Mouse (Mus musculus) embryonic facial prominence, embryonic 11.5 days (tissue): Measurements from ENCODE around the gene Rft1. TPM values are rescaled to one million over a fixed set of nuclear protein-coding genes. Genes with fewer than 3 reads are reported as not detected.

ENCODE experiments used
- ATAC-seq: fragments of 200-750 bp; cut with Nextera tagmentation; replicated peaks from 2 replicates; pipeline ENCODE4 v1.8.0; 2017; ENCODE audit warnings: low read depth; ENCODE audit not compliant: insufficient number of reproducible peaks, low FRiP score, low TSS enrichment
- DNase-seq: peaks from one replicate; pipeline ENCODE4 v3.0.0-alpha.2; 2015; ENCODE audit warnings: low spot score
- H3K27ac ChIP-seq: fragments of 300-500 bp; sonication (generic); replicated peaks from 2 replicates; pipeline ENCODE4 v1.5.1; 2014; ENCODE audit warnings: mild to moderate bottlenecking, low read depth, low read length, control low read depth
- H3K27me3 ChIP-seq: fragments of 300-500 bp; sonication (generic); 2 replicates; pipeline ENCODE4 v1.6.1; 2014; ENCODE audit warnings: mild to moderate bottlenecking, low read length, moderate library complexity, mixed read lengths; ENCODE audit not compliant: control insufficient read depth, insufficient read depth
- H3K36me3 ChIP-seq: fragments of 300-500 bp; sonication (generic); replicated peaks from 2 replicates; pipeline ENCODE4 v1.6.1; 2014; ENCODE audit warnings: low read depth, mild to moderate bottlenecking, low read length, moderate library complexity, mixed read lengths; ENCODE audit not compliant: control insufficient read depth, insufficient read depth
- H3K4me1 ChIP-seq: fragments of 300-500 bp; sonication (generic); 2 replicates; pipeline ENCODE4 v1.6.1; 2014; ENCODE audit warnings: low read length, mixed read lengths; ENCODE audit not compliant: control insufficient read depth, insufficient read depth
- H3K4me2 ChIP-seq: fragments of 300-500 bp; sonication (generic); 2 replicates; pipeline ENCODE4 v1.6.1; 2014; ENCODE audit warnings: low read depth, mild to moderate bottlenecking, control low read depth, low read length, moderate library complexity
- H3K4me3 ChIP-seq: fragments of 300-500 bp; sonication (generic); 2 replicates; pipeline ENCODE4 v1.5.1; 2014; ENCODE audit warnings: low read depth, low read length, control low read depth
- H3K9ac ChIP-seq: fragments of 300-500 bp; sonication (generic); replicated peaks from 2 replicates; pipeline ENCODE4 v1.6.1; 2014; ENCODE audit warnings: mild to moderate bottlenecking, control low read depth, low read length
- H3K9me3 ChIP-seq: fragments of 300-500 bp; sonication (generic); replicated peaks from 2 replicates; pipeline ENCODE4 v1.6.1; 2016; ENCODE audit warnings: mild to moderate bottlenecking, low read length, inconsistent platforms, mixed read lengths; ENCODE audit not compliant: control insufficient read depth
- WGBS: fragments of 180-500 bp; shearing (Covaris S2); extraction: QIAGEN DNeasy Blood & Tissue Kit; methylation state at CpG from one replicate; pipeline ENCODE4 v1.1.7; 2014; 5-methylcytosine and 5-hydroxymethylcytosine counted together
- polyA plus RNA-seq: library from polyadenylated mRNA; unstranded; fragments of >200 nt; fragmentation: Nextera tagmentation; extraction: Ambion mirVana; gene quantifications from 2 replicates; pipeline ENCODE4 v1.2.1, GENCODE M21; 2014

The Rft1 gene
- polyA plus RNA-seq, 1 experiment from 2014 or later = 12.9 TPM

GRCm38 (mm10) chr14:30721850-30722249 is 67.7 kb downstream of the Rft1 start:
- ATAC-seq (no peak), DNase-seq (no peak)
- Histone ChIP-seq H3K4me3 (no peak overlapping the region), H3K9me3 (no peaks in the 10 kb centered on the region), H3K4me1 (no peaks in the 10 kb centered on the region), H3K27me3 (no peaks in the 10 kb centered on the region), H3K9ac (no peak overlapping the region), H3K36me3 (no peaks in the 10 kb centered on the region), H3K4me2 (no peak overlapping the region), H3K27ac (no peak overlapping the region)
- WGBS = 93% methylated on average over 1 of the region's 1 CpGs

DNA sequence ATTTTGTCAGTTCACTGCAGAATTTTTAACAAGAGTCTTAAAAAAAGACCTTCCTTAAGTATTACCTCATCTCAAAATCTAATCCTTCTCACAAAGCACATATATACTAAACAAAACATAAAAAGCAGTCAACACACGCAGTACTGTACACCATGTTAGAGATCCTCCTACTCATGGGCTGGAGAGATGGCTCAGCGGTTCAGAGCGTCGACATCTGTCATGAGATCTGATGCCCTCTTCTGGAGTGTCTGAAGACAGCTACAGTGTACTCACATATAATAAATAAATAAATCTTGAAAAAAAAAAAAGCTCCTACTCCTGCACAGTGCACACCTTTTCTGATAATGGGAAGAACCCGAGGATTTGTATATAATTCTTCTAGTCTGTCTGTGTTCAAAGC is 68.2 kb downstream of the Rft1 start:
- DNase-seq (no peak), ATAC-seq (no peak)
- Histone ChIP-seq H3K27me3 (no peaks in the 10 kb centered on the region), H3K4me3 (no peak overlapping the region), H3K9me3 (no peaks in the 10 kb centered on the region), H3K9ac (no peak overlapping the region), H3K4me2 (no peak overlapping the region), H3K4me1 (no peaks in the 10 kb centered on the region), H3K36me3 (no peaks in the 10 kb centered on the region), H3K27ac (no peak overlapping the region)
- WGBS = 87% methylated on average over 5 of the region's 5 CpGs

DNA sequence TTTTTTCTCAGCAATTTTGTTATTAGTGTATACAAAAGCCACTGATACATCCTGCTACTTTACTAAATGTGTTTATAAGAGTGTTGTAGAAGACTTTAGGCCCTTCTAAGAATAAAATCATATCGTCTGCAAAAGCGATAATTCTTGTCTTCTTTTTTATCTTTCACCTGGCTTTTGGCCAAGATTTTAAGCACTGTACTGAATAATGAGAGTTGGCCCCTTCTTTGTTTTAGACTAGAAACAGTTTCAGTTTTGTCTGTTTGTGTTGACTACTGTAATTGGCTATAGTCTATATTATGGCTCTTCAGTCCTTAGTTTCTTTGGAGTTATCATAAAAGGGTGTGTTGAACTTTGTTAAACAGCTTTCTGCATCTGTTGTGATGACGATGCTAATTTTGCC is 77.7 kb downstream of the Rft1 start:
- H3K4me3 ChIP-seq = no peak overlapping the region

DNA sequence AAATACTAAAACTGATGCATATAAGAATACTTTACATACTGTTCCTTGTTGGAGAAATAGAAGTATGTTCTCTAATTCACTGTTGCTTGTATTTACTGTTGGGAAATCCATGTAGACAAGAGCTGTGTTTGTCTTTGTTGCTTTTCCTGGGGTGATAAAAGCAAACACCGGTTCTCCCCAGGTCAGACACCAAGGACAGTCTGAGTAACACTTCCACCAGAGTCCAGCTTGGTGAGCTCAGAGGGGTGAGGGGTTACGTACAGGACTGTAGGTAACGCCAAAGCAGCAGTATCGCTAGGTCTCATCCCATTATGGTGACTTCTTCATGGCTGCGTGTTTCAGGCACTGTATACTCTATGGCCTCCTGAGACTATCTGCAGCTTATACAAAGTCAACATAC is 80.5 kb downstream of the Rft1 start:
- Histone ChIP-seq H3K27ac (no peak overlapping the region), H3K4me1 (no peaks in the 10 kb centered on the region), H3K36me3 (no peaks in the 10 kb centered on the region), H3K27me3 (no peaks in the 10 kb centered on the region), H3K4me3 (no peak overlapping the region), H3K9me3 (no peaks in the 10 kb centered on the region), H3K4me2 (no peak overlapping the region), H3K9ac (no peak overlapping the region)
- ATAC-seq (no peak), DNase-seq (no peak)
- 93% methylated on average over 5 of the region's 5 CpGs for WGBS

More for the DNA sequence above, 77.7 kb downstream of the Rft1 start:
- H3K9me3 ChIP-seq = no peaks in the 10 kb centered on the region
- H3K4me2 ChIP-seq = no peak overlapping the region
- no peaks in the 10 kb centered on the region for H3K27me3 ChIP-seq
- no peak for ATAC-seq
- WGBS = 90% methylated on average over 3 of the region's 3 CpGs
- no peaks in the 10 kb centered on the region for H3K4me1 ChIP-seq
- no peak overlapping the region for H3K9ac ChIP-seq
- no peak for DNase-seq
- H3K27ac ChIP-seq = no peak overlapping the region
- H3K36me3 ChIP-seq = no peaks in the 10 kb centered on the region

GRCm38 (mm10) chr14:30735810-30736209 is 81.7 kb downstream of the Rft1 start:
- Histone ChIP-seq H3K4me1 (no peaks in the 10 kb centered on the region), H3K36me3 (no peaks in the 10 kb centered on the region), H3K9me3 (no peaks in the 10 kb centered on the region), H3K9ac (no peak overlapping the region), H3K4me3 (no peak overlapping the region), H3K4me2 (no peak overlapping the region), H3K27ac (no peak overlapping the region), H3K27me3 (no peaks in the 10 kb centered on the region)
- DNase-seq = no peak
- WGBS = 75% methylated on average over 3 of the region's 3 CpGs
- no peak for ATAC-seq

GRCm38 (mm10) chr14:30736413-30736812 is 82.3 kb downstream of the Rft1 start:
- Histone ChIP-seq H3K9me3 (no peaks in the 10 kb centered on the region), H3K4me2 (no peak overlapping the region), H3K9ac (no peak overlapping the region), H3K36me3 (no peaks in the 10 kb centered on the region), H3K4me3 (no peak overlapping the region), H3K27ac (no peak overlapping the region), H3K4me1 (no peaks in the 10 kb centered on the region), H3K27me3 (no peaks in the 10 kb centered on the region)
- ATAC-seq (no peak), DNase-seq (no peak)
- WGBS = 84% methylated on average over 1 of the region's 1 CpGs

Other genes with a start within 250 kb of the Rft1 start
- 30.8 and 34.8 TPM in 2 replicates for gene Dcp1a, start 174.8 kb upstream of the Rft1 start, polyA plus RNA-seq
- 0.88 and 2.2 TPM in 2 replicates for gene Cacna1d, start 162.9 kb upstream of the Rft1 start, polyA plus RNA-seq
- gene Tkt, start 106.0 kb upstream of the Rft1 start, polyA plus RNA-seq = 131 TPM in 2 replicates
- 30.0 and 31.7 TPM in 2 replicates for gene Prkcd, start 28.1 kb upstream of the Rft1 start, polyA plus RNA-seq
- 18.5 and 20.5 TPM in 2 replicates for gene Sfmbt1, start 60.5 kb downstream of the Rft1 start, polyA plus RNA-seq
- 31.1 and 36.1 TPM in 2 replicates for gene Tmem110, start 171.2 kb downstream of the Rft1 start, polyA plus RNA-seq
- 0.57 and 0.95 TPM in 2 replicates for gene Mustn1, start 224.8 kb downstream of the Rft1 start, polyA plus RNA-seq
- not detected in 2 replicates for gene Itih4, start 232.1 kb downstream of the Rft1 start, polyA plus RNA-seq